In genomic region chr1:75450314-75451005, GRCm38 (mm10) we compare ENCODE assay signal across 7 mouse cellular contexts. TPM values are rescaled to one million over a fixed set of nuclear protein-coding genes. Genes with fewer than 3 reads are reported as not detected.
A peak's percentile ranks its signal among the peaks of the same experiment; 100 is the strongest.
DNase-seq lines count a peak whose midpoint lies in the region; ATAC-seq and TF ChIP-seq lines count a peak whose summit lies in the region.

Asic4 (plus strand) TSS chr1:75450436.

- no peak for ATAC-seq in embryonic facial prominence, embryonic 13.5 days (ENCODE audit: insufficient number of reproducible peaks, insufficient read depth, low FRiP score, low TSS enrichment, low read depth)
- ATAC-seq in midbrain, postnatal 0 days (ENCODE audit: low FRiP score) = 0 out of 2 replicates have a peak, but pooled peaks have one; percentile 10

- intact Hi-C loops in left cerebral cortex, postnatal 4 days (cut with DNase I) = no loop called here
- intact Hi-C loops in left cerebral cortex, postnatal 10 days (cut with DNase I) = no loop called here

- WGBS in embryonic facial prominence, embryonic 13.5 days = 2% methylated on average over 35 of the region's 35 CpGs
- WGBS in midbrain, postnatal 0 days = 2% methylated on average over 34 of the region's 35 CpGs

- H3K36me3 ChIP-seq in embryonic facial prominence, embryonic 13.5 days = no peaks in the 10 kb centered on the region
- H3K36me3 ChIP-seq in midbrain, postnatal 0 days (ENCODE audit: insufficient read depth, low read length) = no peaks in the 10 kb centered on the region

- H3K27ac ChIP-seq in embryonic facial prominence, embryonic 13.5 days = no peak within 1 kb of the TSS
- peak within 1 kb of the TSS; percentile 71 for H3K27ac ChIP-seq in midbrain, postnatal 0 days (ENCODE audit: low read depth, low read length)

- H3K9me3 ChIP-seq in embryonic facial prominence, embryonic 13.5 days = no peaks in the 10 kb centered on the region
- H3K9me3 ChIP-seq in midbrain, postnatal 0 days (ENCODE audit: low read length) = no peaks in the 10 kb centered on the region

- H3K4me2 ChIP-seq in embryonic facial prominence, embryonic 13.5 days = peak within 1 kb of the TSS; percentile 63
- H3K4me2 ChIP-seq in midbrain, postnatal 0 days (ENCODE audit: low read depth, low read length, poor library complexity, severe bottlenecking) = peak within 1 kb of the TSS; percentile 78

- H3K27me3 ChIP-seq in embryonic facial prominence, embryonic 13.5 days = peaks cover 95% of the 10 kb centered on the region
- peaks cover 13% of the 10 kb centered on the region for H3K27me3 ChIP-seq in midbrain, postnatal 0 days (ENCODE audit: insufficient read depth, low read length)

- TF ChIP-seq CTCF in midbrain, postnatal 0 days (IDR thresholded peaks at IDR 0.05) = no peak

- peak within 1 kb of the TSS; percentile 68 for H3K9ac ChIP-seq in embryonic facial prominence, embryonic 13.5 days
- H3K9ac ChIP-seq in midbrain, postnatal 0 days (replicated peaks; ENCODE audit: low read length, poor library complexity, severe bottlenecking) = peak within 1 kb of the TSS; percentile 55

- DNase-seq in left cerebral cortex, adult 18-20 months (ENCODE audit: low spot score in 2 of 2) = no peak
- no peak for DNase-seq in left cerebral cortex, postnatal 4 days
- DNase-seq in left cerebral cortex, postnatal 10 days (ENCODE audit: extremely low spot score in 1 of 2, low spot score in 2 of 2) = peak in 1 of 2 experiments; percentile 45
- no peak for DNase-seq in midbrain, postnatal 0 days (ENCODE audit: low spot score)
- no peak for DNase-seq in thymus, postnatal 0 days (ENCODE audit: low spot score)
- no peak for DNase-seq in right cerebral cortex, adult 2 months (ENCODE audit: low spot score in 2 of 2)

- H3K4me1 ChIP-seq in embryonic facial prominence, embryonic 13.5 days = peaks cover 62% of the 10 kb centered on the region
- peaks cover 20% of the 10 kb centered on the region for H3K4me1 ChIP-seq in midbrain, postnatal 0 days (ENCODE audit: insufficient read depth, low read length)

- peak within 1 kb of the TSS; percentile 36 for H3K4me3 ChIP-seq in embryonic facial prominence, embryonic 13.5 days
- peak within 1 kb of the TSS; percentile 41 for H3K4me3 ChIP-seq in midbrain, postnatal 0 days (ENCODE audit: low read depth, low read length)

RNA-seq across cellular contexts. Expression of gene Asic4, which starts in this region (rescaled TPM):
- 10 to 100 TPM; 16.2 to 19.6 TPM for total RNA-seq in left cerebral cortex, adult 18-20 months (2021)
- total RNA-seq in left cerebral cortex, postnatal 4 days (2021) = 10 to 100 TPM in 1 of 2 experiments, 1 to 10 TPM in 1; 8.6 to 10.2 TPM
- 0.30 and 0.45 TPM in 2 replicates for polyA plus RNA-seq in embryonic facial prominence, embryonic 13.5 days (2015; fragmentation: Nextera tagmentation; extraction: Ambion mirVana)
- 10 to 100 TPM; 17.2 to 22.0 TPM for total RNA-seq in left cerebral cortex, postnatal 10 days (2021)
- total RNA-seq in midbrain, postnatal 0 days (2014; rRNA removed) = 180 and 188 TPM in 2 replicates
- 54.8 and 60.0 TPM in 2 replicates for polyA plus RNA-seq in midbrain, postnatal 0 days (2015; fragmentation: Nextera tagmentation; extraction: Ambion mirVana)
- polyA plus RNA-seq in thymus, postnatal 0 days (2015; fragmentation: Nextera tagmentation; extraction: Ambion mirVana) = not detected in 2 replicates

Comparison
In these comparisons a context has a peak if more than half of its experiments do, and no peak if none do; other contexts are left out.
1. RNA of gene Asic4 (polyA plus RNA-seq): 54.8 to 60.0 TPM in midbrain, postnatal 0 days; 0.30 to 0.45 TPM in embryonic facial prominence, embryonic 13.5 days and not detected in thymus, postnatal 0 days; every median in the first group is over 10 times any median in the second.